Mouse (Mus musculus) stomach, embryonic 16.5 days (tissue): ENCODE measurements around the gene Acsl5. TPM values are rescaled to one million over a fixed set of nuclear protein-coding genes. Genes with fewer than 3 reads are reported as not detected.

ENCODE experiments used
- ATAC-seq: fragments of 200-750 bp; cut with Nextera tagmentation; 2 replicates; pipeline ENCODE4 v1.8.0; 2017; ENCODE audit warnings: moderate number of reproducible peaks, moderate TSS enrichment; ENCODE audit not compliant: insufficient read depth, low FRiP score
- H3K27ac ChIP-seq: fragments of 300-500 bp; sonication (generic); 2 replicates; pipeline ENCODE4 v1.5.1; 2014; ENCODE audit warnings: low read length
- H3K27me3 ChIP-seq: fragments of 300-500 bp; sonication (generic); 2 replicates; pipeline ENCODE4 v1.6.1; 2014; ENCODE audit warnings: low read length, control low read depth, mixed read lengths; ENCODE audit not compliant: control insufficient read depth, insufficient read depth
- H3K36me3 ChIP-seq: fragments of 300-500 bp; sonication (generic); 2 replicates; pipeline ENCODE4 v1.6.1; 2014; ENCODE audit warnings: low read length; ENCODE audit not compliant: control insufficient read depth, insufficient read depth
- H3K4me1 ChIP-seq: fragments of 300-500 bp; sonication (generic); 2 replicates; pipeline ENCODE4 v1.6.1; 2014; ENCODE audit warnings: low read length, control low read depth, mixed read lengths; ENCODE audit not compliant: control insufficient read depth, insufficient read depth
- H3K4me2 ChIP-seq: fragments of 300-500 bp; sonication (generic); 2 replicates; pipeline ENCODE4 v1.6.1; 2014; ENCODE audit warnings: low read depth, low read length, mixed read lengths
- H3K4me3 ChIP-seq: fragments of 300-500 bp; sonication (generic); replicated peaks from 2 replicates; pipeline ENCODE4 v1.5.1; 2014; ENCODE audit warnings: mild to moderate bottlenecking, low read length
- H3K9ac ChIP-seq: fragments of 300-500 bp; sonication (generic); 2 replicates; pipeline ENCODE4 v1.6.1; 2014; ENCODE audit warnings: low read length
- H3K9me3 ChIP-seq: fragments of 300-500 bp; sonication (generic); replicated peaks from 2 replicates; pipeline ENCODE4 v1.6.1; 2016; ENCODE audit warnings: low read length, control low read depth; ENCODE audit not compliant: control insufficient read depth
- WGBS: fragments of 180-500 bp; shearing (Covaris S2); extraction: QIAGEN DNeasy Blood & Tissue Kit; methylation state at CpG from one replicate; pipeline ENCODE4 v1.1.7; 2014; 5-methylcytosine and 5-hydroxymethylcytosine counted together
- polyA plus RNA-seq: library from polyadenylated mRNA; unstranded; fragments of >200 nt; fragmentation: Nextera tagmentation; extraction: Ambion mirVana; gene quantifications from 2 replicates; pipeline ENCODE4 v1.2.1, GENCODE M21; 2015

Gene Acsl5
- polyA plus RNA-seq, 1 experiment from 2014 or later, result 151 TPM

DNA sequence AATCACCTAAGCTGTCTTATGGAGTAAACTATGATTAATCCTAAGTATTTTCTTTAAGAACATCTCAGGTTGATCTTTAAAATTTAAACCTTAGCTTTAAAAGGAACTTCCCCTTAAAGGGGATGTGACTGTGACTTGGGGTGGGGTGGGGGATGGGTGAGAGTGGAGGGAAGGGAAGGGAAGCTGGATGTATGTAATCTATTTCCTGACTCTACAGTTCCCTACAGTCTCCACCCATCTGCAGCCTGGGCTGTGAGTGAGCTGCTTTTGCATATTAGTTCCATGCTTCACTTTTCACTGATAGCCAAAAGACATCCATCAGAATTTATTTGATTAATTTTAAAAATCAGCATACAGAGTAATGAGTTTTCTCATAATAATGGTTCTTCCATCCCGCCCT lies 47.6 kb downstream of the Acsl5 start:
- Histone ChIP-seq H3K4me1 (no peaks in the 10 kb centered on the region), H3K4me3 (no peak overlapping the region), H3K9me3 (no peaks in the 10 kb centered on the region), H3K27me3 (no peaks in the 10 kb centered on the region), H3K36me3 (peaks cover 14% of the 10 kb centered on the region), H3K27ac (no peak overlapping the region), H3K4me2 (no peak overlapping the region), H3K9ac (no peak overlapping the region)
- no peak for ATAC-seq
- WGBS, result 90% methylated on average over 1 of the region's 1 CpGs

DNA sequence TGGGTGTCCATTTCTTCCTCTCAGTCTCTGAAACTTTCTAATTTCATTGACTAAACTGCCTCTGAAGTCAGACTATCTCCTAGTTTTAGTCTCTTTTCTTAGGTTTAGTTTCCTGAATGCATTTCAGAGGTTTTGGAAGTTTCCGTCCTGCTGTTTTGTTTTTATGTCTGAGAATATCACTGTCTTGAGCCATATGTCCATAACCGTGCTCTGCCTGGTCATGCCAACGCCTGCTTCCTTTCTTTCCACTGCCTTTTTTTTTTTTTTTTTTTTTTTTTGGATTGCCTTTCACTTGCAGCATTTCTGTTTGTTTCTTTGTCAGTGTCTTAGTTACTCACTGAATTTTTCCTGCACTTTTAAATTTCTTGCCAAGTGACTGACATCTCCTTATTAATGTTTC lies 48.8 kb downstream of the Acsl5 start:
- H3K9ac ChIP-seq, result no peak overlapping the region
- 87% methylated on average over 3 of the region's 3 CpGs for WGBS
- no peaks in the 10 kb centered on the region for H3K27me3 ChIP-seq
- no peak for ATAC-seq
- H3K4me3 ChIP-seq, result no peak overlapping the region
- no peaks in the 10 kb centered on the region for H3K4me1 ChIP-seq
- no peaks in the 10 kb centered on the region for H3K9me3 ChIP-seq
- no peak overlapping the region for H3K27ac ChIP-seq
- no peak overlapping the region for H3K4me2 ChIP-seq
- peaks cover 14% of the 10 kb centered on the region for H3K36me3 ChIP-seq

DNA sequence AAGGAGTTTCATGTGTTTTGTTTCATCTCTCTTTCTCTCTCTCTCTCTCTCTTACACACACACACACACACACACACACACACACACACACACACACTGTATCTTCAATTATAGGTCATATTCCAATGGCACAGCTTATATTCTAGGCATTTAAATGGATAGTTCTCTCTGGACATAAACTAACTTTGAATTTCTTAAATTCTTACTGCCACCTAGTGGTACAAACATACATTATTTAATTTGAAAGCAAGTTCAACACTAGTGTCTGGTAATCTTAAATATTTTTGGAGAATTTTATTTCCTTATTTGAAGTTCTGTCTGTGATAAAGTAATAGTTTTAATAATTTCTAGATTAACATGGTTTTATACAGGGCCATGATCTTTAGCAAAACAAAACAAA lies 53.3 kb downstream of the Acsl5 start:
- Histone ChIP-seq H3K9ac (no peak overlapping the region), H3K36me3 (peaks cover 4% of the 10 kb centered on the region; the same call in 1 of the 2 replicates), H3K9me3 (no peaks in the 10 kb centered on the region), H3K4me3 (no peak overlapping the region), H3K4me1 (no peaks in the 10 kb centered on the region), H3K27ac (no peak overlapping the region), H3K4me2 (no peak overlapping the region), H3K27me3 (no peaks in the 10 kb centered on the region)
- no peak for ATAC-seq

DNA sequence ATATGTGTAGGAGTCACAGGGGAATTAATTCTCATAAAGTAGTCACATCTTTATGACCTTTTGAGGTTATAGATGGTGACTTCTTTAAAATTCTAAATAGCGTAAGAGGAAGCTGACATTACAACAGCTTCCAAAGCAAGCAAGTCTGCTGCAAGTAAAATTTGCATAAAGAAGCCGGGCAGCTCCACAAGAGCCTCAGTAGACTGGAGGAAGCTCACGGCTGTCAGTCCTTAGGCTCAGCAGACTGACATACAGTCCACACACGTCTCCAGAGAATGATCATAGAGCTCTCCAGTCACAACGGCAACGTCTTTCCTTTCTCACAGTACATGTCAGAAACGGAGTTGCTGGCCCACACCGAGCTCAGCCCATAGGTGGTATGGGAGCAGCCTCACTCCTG lies 60.1 kb downstream of the Acsl5 start:
- peaks cover 12% of the 10 kb centered on the region for H3K4me1 ChIP-seq
- 89% methylated on average over 8 of the region's 8 CpGs for WGBS
- no peaks in the 10 kb centered on the region for H3K9me3 ChIP-seq
- no peak overlapping the region for H3K27ac ChIP-seq
- H3K4me3 ChIP-seq, result no peak overlapping the region
- ATAC-seq, result no peak
- H3K9ac ChIP-seq, result no peak overlapping the region
- H3K4me2 ChIP-seq, result no peak overlapping the region
- H3K27me3 ChIP-seq, result no peaks in the 10 kb centered on the region
- H3K36me3 ChIP-seq, result peaks cover 4% of the 10 kb centered on the region

DNA sequence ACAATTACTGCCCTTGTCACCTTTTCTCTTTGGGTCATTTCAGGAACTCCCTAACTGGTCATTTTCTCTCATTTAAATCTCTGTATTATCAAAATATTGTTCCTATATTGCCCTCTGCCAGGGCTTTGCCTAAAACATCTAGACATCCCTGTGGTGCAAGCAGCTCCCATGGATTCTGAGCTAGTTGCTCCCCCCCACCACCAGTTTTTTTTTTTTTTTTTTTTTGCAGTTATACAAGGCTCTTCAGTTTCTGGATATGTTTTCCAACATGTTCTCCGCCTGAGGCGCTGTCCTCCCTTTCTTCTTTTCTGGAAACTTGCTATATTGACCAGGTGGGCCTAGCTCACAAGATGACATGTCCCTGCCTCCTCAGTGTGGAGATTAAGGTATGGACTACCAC lies 61.9 kb downstream of the Acsl5 start:
- Histone ChIP-seq H3K27me3 (no peaks in the 10 kb centered on the region), H3K4me3 (no peak overlapping the region), H3K27ac (no peak overlapping the region), H3K9ac (no peak overlapping the region), H3K36me3 (peaks cover 4% of the 10 kb centered on the region), H3K9me3 (no peaks in the 10 kb centered on the region), H3K4me2 (no peak overlapping the region), H3K4me1 (peaks cover 15% of the 10 kb centered on the region)
- WGBS, result 93% methylated on average over 2 of the region's 2 CpGs
- ATAC-seq, result no peak

DNA sequence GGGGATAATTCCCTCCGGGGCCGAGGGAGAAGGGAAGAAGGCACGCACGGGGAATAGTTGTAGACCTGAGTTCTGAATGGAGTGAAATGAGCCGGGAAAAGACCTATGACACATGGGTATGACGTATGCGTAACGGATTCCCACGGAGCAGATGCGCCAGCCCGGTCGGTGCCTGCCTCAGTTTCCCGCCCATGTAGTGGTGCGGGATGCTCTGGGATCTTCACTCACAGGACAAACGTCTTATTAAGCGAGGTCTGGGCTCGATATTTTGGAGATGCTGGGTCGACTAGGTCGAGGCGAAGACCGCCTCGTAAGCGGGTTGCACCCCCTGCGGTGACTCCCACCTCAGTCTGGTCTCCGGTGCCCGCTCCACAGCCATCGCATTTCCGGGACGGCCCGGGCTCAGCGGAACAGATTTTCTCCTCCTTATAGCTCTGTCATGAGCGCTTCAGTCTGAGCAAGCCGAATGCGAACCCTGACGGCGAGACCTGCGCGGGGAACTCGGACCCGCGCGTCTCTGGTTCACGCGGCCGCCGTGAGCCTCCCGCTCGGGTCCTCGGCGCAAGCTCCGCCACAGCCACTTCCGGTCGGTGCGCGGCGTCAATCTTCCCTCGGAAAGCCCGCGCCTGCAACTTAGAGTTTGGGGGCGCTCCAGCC lies 63.8 kb downstream of the Acsl5 start, which contains the start of gene Zdhhc6:
Gene Zdhhc6, minus strand, starts transcription at position 581 of the 657 bp plus-strand sequence.
- peak within 1 kb of the TSS; percentile 92 for H3K27ac ChIP-seq
- peaks cover 4% of the 10 kb centered on the region; the same call in 1 of the 2 replicates for H3K36me3 ChIP-seq
- peaks cover 15% of the 10 kb centered on the region for H3K4me1 ChIP-seq
- no peaks in the 10 kb centered on the region for H3K27me3 ChIP-seq
- ATAC-seq, result peak; percentile 75
- peak within 1 kb of the TSS; percentile 87 for H3K4me2 ChIP-seq
- no peaks in the 10 kb centered on the region for H3K9me3 ChIP-seq
- under 1% methylated on average over 60 of the region's 60 CpGs for WGBS
- H3K9ac ChIP-seq, result peak within 1 kb of the TSS; percentile 93
- H3K4me3 ChIP-seq, result peak within 1 kb of the TSS; percentile 91

DNA sequence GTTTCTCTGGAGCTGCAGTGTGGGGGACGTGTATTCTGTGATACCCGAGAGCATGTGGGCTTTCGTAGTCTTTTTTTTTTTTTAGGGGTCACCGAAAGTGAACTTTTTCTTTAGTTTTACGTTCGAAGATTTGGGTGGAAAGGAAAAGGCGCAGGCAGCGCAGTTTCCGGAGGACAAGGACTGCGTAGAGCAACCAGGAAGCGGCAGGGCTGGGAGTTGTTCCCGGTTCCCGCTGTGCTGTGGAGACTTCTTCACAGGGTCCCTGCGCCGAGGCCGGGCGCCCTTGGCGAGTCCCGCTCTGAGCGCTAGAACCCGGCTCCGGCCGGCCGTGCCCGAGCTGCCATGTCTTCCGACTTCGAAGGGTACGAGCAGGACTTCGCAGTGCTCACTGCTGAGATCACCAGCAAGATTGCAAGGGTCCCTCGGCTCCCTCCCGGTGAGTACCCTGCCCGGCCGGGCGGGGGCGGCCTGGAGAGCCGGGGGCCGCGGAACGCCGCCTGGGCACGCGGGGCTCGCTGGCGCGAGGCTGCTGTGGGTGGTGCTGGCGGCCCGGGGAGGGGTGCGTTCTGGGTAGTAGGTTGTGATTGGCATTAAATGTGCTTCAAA lies 64.5 kb downstream of the Acsl5 start, which contains the start of gene Vti1a:
Gene Vti1a, plus strand, starts transcription at position 187 of the 606 bp plus-strand sequence.
- Histone ChIP-seq H3K4me2 (peak within 1 kb of the TSS; percentile 87), H3K4me3 (peak within 1 kb of the TSS; percentile 91), H3K9me3 (no peaks in the 10 kb centered on the region), H3K27ac (peak within 1 kb of the TSS; percentile 92), H3K36me3 (peaks cover 4% of the 10 kb centered on the region; the same call in 1 of the 2 replicates), H3K4me1 (peaks cover 15% of the 10 kb centered on the region), H3K27me3 (no peaks in the 10 kb centered on the region), H3K9ac (peak within 1 kb of the TSS; percentile 93)
- peak; percentile 93 for ATAC-seq
- under 1% methylated on average over 48 of the region's 48 CpGs for WGBS

DNA sequence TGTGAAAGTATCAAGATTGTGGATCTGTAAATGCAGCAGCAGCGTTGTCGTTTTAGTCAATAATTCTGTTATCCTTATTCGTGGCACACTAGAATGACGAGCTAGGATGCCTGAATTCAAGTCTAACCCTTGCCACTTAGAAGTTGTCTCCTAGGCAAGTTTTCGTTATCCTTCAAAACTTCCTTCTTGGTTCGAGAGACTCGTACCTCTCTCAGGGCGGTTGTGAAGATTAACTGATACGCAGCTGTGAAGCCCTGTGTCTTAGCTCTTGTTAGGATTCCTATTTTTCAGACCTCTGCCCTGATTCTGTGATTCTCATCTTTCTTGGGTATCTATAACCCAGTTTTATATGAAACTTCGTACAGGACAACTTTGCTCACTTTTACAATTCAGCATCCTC lies 65.2 kb downstream of the Acsl5 start:
- H3K27ac ChIP-seq, result no peak overlapping the region
- H3K36me3 ChIP-seq, result no peaks in the 10 kb centered on the region
- peak overlapping the region; percentile 91 for H3K4me3 ChIP-seq
- no peak for ATAC-seq
- peak overlapping the region; percentile 67 for H3K4me2 ChIP-seq
- 41% methylated on average over 10 of the region's 10 CpGs for WGBS
- H3K4me1 ChIP-seq, result peaks cover 15% of the 10 kb centered on the region
- H3K9ac ChIP-seq, result peak overlapping the region; percentile 93; the same call in 1 of the 2 replicates
- no peaks in the 10 kb centered on the region for H3K9me3 ChIP-seq
- no peaks in the 10 kb centered on the region for H3K27me3 ChIP-seq

DNA sequence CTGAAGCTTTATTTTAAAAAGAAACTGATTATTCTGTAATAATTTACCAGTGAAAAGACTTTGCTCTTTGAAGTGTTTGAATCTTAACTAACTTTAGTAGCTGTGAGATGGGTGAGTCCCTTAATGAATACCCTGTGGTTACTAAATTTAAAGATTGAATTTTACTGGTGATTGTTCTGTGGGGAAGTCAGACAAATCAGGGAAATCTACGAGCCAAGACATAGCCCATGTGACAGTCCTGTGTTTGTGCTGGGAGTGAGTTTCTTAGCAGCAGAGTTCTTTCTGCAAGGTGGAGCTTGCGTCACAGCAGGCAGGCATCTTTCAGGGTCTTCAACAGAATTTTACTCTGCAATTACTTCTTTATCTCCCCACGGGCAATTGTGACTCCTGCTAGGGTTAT lies 67.3 kb downstream of the Acsl5 start:
- Histone ChIP-seq H3K9ac (no peak overlapping the region), H3K27ac (no peak overlapping the region), H3K27me3 (no peaks in the 10 kb centered on the region), H3K36me3 (peaks cover 4% of the 10 kb centered on the region; the same call in 1 of the 2 replicates), H3K4me2 (no peak overlapping the region), H3K9me3 (no peaks in the 10 kb centered on the region), H3K4me1 (peaks cover 11% of the 10 kb centered on the region), H3K4me3 (no peak overlapping the region)
- ATAC-seq, result no peak
- WGBS, result 61% methylated on average over 3 of the region's 3 CpGs
